Mouse (Mus musculus) hindlimb bud, embryonic 11.5 days (tissue): ENCODE measurements around the gene Rpl41.

Experiments
- DNase-seq: peaks from one replicate; pipeline ENCODE4 v3.0.0-alpha.2; 2012; ENCODE audit warnings: low read depth, low spot score; ENCODE audit errors: extremely low spot score

Rpl41 gene

GRCm38 (mm10) chr10:128548947-128549681, at the start of gene Rpl41:
Gene Rpl41 (minus strand): TSS chr10:128549305.
- DNase-seq: no peak

DNA sequence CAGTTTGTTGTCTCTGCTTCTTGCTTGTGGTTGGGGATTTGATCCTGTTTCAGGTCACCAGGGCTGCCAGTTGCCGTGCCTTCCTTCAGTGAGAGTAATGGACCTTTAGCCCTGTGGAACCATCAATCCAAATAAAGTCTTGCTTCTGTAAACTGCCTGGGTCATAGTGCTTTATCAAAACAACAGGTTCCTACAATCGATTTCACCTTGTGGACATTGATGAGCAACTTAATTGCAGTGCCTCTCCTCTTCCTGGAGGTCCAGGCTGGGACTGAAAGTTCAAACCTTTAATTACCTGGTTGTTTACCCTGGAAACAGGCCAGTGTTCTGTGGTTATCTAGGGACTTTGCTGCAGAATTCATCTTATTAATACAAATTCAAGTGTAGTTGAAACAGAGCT, 49.4 kb upstream of the Rpl41 start:
- DNase-seq: no peak

DNA sequence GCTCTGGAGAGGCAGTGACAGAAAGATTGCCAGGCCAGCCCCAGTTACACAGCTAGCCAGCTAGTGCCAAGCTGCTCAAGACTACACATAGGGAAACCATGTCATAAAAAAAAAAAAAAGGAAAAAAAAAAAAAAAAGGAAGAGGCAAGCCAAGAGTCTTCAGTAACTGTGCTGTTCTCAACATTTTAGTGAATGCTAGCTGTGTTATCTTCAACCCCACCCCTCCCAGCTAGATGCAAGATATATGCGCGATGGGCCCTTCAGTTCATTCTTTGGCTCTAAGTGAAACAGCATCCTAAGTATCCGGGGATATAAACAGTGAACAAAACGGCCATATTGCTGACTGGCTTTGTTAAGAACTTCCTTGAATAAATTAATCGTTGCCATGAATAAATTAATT, 43.7 kb upstream of the Rpl41 start:
- no peak for DNase-seq

DNA sequence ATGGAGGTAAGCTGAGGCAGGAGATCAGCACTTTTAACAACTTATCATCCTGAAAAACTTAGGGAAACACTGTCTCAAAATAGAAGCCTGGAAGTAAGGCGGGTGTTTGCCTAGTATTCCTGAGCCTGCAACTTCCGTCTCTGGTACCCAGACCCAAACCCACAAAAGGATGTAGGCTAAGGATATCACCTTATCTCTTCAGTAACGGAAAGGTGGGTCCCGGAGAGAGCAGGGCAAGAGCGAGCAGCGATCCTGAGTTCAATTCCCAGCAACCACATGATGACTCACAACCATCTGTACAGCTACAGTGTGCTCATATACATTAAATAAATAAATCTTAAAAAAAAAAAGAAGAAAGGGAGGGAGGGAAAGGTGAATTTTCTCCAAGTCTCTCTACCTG, 42.3 kb upstream of the Rpl41 start:
- no peak for DNase-seq

- no peak for DNase-seq
These were observed 41.1 kb upstream of the Rpl41 start for GRCm38 (mm10) chr10:128590193-128590690.

- no peak for DNase-seq
These were observed 40.5 kb upstream of the Rpl41 start, which contains the start of gene Erbb3 for GRCm38 (mm10) chr10:128589464-128590192. Gene Erbb3 (minus strand): TSS chr10:128589652.

DNA sequence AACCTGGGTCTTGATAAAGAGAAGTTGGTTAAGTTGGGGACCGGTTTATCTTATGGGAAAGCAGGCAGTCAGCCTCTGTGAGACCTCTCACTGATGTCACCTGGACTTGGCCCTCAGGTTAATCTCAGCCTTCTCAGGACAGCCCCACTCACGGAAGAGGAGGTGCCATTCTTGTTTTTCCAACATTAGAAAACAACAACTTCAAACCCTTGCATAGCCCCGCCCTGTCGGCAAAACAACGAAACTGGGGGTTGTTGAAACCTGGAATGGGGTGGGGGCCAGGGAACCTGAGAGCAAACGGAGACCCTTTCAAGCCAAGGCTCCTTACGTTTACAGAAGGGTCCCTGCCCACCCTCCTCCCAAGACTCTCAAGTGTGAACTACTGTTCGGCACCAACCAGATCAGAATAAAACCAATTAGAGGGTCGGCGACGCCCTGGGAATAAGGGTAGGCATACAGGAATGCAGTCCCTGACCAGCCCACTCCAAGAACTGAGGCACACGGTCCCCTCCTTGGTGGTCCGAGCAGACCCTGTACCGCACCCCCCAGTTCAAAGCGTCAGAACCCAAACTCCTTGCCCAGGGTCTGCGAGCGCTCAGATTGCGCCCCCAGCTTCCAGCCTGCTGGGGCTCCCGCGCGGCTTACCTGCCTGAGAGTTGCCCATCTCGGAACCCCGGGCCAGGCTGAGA, 39.8 kb upstream of the Rpl41 start:
- DNase-seq: no peak

GRCm38 (mm10) chr10:128588136-128588535, 39.0 kb upstream of the Rpl41 start:
- no peak for DNase-seq

GRCm38 (mm10) chr10:128587697-128588096, 38.6 kb upstream of the Rpl41 start:
- DNase-seq: no peak

DNA sequence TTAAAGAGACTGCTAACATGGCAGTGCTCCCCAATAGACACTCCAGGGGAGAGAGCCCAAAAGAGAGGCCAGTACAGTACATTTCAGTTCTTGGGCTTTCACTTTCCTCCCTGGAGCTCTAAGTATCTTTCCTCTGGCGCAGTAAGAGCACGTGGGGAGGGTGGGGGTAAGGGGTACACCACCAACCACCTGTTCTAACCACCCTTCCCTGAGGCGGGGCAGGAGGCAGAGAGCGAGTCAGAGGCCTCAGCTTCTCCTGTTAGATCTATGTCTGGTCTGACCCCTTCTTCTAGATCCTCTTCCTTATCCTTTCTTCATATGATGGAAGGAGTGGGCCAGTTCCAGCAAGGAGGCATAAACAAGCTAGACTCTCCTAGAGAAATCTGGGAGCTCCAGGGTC, 38.0 kb upstream of the Rpl41 start:
- no peak for DNase-seq

- DNase-seq: no peak
These were observed 37.4 kb upstream of the Rpl41 start for GRCm38 (mm10) chr10:128586546-128586945.

GRCm38 (mm10) chr10:128584386-128584785, 35.3 kb upstream of the Rpl41 start:
- DNase-seq: no peak

DNA sequence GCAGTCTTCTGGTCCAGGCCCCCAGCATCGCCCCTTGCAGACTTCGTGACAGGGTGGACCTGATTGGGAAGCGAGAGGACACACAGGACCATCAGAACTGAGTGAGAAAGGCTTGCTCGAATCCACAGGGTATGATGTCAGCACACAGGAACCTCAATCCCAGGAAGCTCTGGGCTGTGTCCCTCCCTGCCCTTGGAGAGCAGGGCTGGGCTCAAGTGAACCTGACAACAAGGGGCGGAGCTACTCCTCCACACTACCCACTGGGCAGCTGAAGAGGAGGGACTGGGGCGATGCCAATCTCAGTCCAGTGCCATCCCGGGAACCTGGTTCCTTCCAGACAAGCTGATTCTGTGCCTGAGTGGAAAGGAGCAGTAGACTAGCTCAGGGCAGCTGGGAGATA, 34.5 kb upstream of the Rpl41 start:
- DNase-seq: no peak

DNA sequence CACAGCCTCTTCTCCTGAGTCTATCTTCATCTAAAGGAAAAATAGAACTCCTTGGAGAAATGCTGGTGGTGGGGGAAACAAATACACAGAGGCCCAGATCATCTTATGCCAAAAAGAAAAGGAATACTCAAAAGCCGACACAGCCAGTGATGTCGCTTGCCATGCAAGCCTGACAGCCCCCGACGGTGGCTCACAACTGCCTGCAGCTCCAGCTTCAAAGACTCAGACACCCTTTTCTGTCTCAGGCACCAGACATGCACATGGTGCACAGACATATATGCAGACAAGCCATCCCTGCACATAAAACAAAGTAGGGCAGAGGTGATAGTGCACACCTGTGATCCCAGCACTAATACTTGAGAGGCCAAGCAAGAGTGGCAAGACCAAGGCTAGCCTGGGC, 30.6 kb upstream of the Rpl41 start:
- DNase-seq: no peak

DNA sequence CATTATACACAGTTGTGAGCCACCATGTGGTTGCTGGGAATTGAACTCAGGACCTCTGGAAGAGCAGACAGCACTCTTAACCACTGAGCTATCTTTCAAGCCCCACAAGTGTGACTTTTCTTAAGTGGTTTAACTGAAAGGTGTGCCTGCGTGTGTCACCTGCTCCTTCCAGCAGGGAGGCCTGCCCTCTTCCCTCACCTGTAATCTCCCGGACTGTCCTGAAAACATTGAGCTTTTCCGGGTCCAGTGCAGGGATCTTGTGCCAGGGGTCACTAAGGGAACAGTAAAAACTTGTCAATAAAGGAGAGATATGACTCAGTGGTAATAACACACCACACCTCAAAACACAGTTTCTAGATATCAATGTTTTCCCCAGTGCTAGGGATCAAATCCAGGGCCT, 30.2 kb upstream of the Rpl41 start:
- no peak for DNase-seq

DNA sequence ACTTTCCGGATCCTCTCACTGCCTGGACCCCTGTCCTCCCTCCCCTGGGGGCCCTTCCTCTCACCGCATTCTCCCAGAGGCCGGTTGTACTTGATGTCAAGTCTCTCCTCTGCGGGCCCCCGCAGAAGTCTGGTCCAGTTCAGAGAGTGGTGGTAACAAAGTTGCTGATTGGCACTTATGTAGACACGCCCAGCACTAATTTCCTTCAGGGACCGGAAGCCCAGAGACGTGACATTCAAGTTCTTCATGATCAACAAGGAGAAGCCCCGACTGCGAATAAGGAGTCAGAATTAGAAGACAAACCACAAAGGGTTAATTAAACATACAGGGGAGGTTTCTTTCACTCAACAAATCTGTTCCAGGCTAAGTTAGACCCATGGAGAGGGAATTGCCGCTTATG, 29.2 kb upstream of the Rpl41 start:
- DNase-seq: no peak

DNA sequence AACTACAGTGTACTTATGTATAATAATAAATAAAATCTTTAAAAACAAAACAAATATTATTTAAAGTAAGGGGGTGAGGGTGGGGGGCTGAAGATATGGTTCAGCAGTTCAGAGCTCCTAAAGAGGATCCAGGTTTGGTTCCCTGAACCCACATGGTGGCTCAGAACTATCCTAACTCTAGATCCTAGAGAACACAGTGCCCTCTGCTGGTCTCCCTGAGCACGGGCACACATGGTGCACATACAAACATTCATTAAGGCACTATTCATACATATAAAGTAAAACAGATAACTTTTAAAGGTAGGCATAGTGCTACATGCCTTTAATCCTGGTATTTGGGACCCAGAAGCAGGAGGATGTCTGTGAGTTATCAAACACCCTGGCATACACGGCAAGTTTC, 26.0 kb upstream of the Rpl41 start:
- DNase-seq: no peak

DNA sequence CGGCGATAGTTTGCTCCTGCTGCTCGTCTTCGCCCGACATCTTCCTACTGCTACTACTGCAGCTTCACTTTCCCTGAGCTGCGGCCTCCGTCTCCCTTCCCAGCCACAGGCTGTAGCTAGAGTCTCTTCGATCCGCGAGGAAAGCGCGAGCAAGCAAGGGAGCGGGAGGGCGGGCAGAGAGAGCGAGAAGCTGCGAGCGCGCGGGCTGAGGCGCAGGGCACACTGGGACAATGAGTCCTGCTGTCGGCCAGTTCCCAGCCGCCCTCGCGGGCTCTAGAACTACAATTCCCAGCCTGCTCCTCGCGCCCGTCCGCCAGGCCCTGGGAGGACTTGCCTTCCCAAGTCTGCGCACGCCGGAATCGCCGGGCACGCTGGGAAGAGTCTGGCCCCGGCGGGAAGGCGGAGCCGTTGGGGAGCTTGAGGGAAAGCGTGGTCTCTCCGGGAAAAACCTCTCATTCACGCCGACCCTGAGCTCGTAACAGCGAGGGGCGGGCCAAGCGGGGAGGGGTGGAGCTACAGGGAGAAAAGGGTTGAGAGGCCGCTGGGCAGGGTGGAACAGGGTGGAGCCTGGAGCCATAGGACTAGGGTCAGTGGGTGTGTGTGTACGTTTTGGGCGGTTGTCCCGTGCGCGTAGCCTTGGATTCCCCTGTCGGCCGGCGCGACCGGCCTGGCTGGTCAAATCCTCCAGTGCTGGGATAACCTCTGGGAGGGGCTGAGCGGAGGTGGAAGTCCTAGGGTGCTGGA, 16.9 kb upstream of the Rpl41 start, which contains the start of gene Pa2g4:
Gene Pa2g4, minus strand, starts transcription at position 200 of the 744 bp plus-strand sequence.
- no peak for DNase-seq

DNA sequence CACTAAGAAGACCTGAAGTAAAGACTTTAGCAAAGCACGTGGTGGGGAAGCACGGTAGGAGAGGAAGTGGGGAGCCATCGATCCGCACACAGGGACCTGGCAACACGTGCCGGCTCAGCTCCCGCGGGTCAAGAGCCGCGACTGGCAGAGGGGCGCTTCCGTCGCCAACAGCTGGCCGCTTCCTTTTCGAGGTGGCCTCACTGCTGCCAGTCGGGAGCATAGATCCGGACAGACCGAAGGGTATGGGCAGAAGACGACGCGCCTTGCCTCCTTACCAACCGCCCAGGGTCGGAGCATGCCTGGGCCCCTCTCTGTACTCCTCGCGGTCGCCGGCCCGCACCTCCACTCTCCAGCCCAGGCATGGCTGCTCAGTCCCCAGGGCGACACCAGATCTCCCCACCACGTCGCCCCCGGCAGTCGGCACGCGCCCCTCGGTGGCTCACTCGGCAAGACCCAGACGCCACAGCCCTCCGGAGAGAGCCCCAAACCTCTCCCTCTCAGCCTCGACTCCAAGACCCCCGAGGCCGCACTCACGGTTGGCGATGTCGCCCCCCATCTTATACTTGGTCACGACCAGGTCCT, 16.2 kb upstream of the Rpl41 start:
- no peak for DNase-seq

- no peak for DNase-seq
These were observed 14.4 kb upstream of the Rpl41 start for GRCm38 (mm10) chr10:128563544-128563943.

- no peak for DNase-seq
These were observed 7.9 kb upstream of the Rpl41 start for GRCm38 (mm10) chr10:128556963-128557362.
